Mouse (Mus musculus) layer of hippocampus, postnatal 14 days (tissue): ENCODE measurements at regions not wholly inside any gene's neighbourhood (a gene's known extent, or its start where the extent isn't known, plus 50 kb on each side); places are given as distances from the start of the nearest gene placed in this dataset.
A peak's percentile ranks its signal among the peaks of the same experiment; 100 is the strongest.
"Not testable (repeated sequence)": the region's sequence is repeated elsewhere in the genome, so short reads cannot be mapped to it uniquely, and the experiment has no call there.

Source experiments
- DNase-seq, 2 experiments: peaks; one replicate each; pipeline ENCODE4 v3.0.0; 2021 to 2022; ENCODE audit warnings: low spot score in 2 of 2, mixed read lengths in 1 of 2

DNA sequence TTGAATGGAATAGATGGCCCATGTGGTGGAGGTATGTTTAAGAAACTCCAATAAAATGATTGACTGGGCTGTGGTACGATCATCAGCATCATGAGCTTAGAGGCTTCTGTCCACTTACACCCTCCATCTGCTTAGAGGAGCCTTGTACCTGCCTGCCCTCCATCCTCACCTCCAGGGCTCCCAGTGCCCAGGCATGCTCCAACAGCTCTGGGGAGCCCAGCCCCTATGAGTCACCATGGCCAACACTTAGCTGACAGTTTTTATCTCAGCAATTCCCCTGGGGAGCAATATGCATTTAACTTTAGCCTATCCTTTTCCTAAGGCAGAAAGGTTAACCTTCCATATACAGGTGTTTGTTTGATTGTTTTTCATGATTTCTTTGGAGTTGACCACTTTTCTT lies 174.3 kb upstream of the Plxna2 start:
- DNase-seq, result no peak

DNA sequence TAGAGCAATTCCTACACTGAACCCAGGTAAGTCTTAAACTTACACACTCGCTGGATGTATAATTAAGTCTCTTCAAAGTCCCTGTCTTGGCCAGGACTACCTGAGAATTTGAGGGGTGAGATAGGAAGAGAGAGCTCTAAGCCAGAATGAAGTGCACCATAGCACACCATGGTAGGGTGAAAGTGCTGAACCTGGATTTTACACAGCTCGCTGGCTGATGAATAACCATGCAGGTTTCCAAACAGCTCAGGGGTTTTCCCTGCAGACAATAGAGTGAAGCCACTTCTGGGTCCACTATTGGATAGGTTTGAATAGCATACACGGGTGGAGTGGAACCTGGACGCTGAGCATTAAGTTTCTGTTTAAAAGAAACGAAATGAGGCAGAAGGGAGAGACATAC lies 180.7 kb upstream of the Plxna2 start:
- no peak for DNase-seq

DNA sequence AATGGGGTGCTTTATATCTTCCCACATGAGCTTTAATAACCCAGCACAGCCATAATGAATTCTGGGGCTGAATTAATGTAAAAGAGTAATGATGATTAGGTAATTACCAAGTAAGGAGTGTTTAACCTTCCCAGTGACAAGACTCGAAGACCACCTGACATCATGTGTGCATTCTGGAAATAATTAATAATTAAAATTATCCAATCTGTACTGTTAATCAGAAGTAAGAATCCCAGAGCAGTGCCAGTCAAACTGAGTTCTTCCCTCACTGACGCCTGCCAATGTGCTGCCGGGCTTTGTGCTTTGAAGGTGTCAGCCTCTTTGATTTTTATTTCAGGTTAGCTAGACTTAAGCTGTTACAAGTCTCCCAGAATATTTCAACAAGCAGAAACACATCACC lies 183.0 kb upstream of the Plxna2 start:
- no peak for DNase-seq

DNA sequence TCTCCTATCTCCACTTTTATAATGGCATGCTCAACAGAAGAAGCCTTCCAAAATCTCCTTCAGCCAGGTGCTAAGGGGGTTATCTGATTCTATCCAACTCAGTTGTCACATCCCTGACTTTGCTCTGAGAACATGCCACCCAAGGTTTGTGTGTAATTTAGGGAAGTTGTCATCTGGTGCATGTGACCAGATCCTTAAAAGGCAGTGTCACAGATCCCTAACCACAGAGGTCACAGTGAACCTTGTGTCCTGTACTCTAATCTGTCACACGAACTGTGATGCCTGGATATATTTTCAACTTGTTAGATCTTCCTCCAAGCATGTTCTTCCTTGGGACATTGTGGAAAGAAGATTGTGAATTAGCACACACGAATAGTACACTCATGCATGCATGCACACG lies 189.4 kb upstream of the Plxna2 start:
- no peak for DNase-seq

DNA sequence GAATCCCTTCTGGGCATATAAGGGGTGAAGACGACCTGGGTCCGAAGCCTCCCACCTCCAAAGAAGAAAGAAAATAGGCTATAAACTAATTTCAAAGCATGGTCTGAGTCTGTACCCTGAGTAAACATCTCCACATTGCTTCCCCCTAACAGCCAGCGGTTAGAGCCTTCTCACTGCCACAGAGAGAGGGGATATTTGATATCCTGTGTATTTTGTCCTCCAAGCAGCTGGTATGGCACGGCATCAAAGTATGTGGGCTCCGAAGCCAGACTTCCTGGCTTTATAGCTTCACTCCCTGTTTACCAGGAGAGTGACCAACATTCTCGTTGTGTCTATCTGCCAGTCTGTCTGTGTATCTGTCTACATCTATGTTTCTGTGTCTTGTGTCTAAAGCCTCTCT lies 191.7 kb upstream of the Plxna2 start:
- DNase-seq, result no peak

DNA sequence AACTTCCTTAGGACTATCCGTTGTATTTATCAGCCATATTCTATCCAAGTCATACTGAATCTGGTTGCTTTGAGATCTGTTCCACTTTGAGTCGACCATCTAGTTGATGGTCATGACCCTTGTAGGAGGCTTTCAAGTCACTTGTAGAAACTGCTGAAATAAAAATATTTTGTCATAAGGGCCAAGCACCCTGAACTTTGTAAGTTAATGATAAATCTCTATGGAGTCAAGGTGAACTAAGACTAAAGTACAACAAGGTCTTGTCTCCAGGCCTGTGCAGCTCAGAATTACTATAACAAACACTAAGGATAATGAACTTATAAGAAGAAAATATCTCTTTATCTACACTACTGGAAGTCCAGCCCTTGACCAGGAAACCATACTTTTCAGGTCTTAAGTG lies 193.8 kb upstream of the Plxna2 start:
- no peak for DNase-seq

DNA sequence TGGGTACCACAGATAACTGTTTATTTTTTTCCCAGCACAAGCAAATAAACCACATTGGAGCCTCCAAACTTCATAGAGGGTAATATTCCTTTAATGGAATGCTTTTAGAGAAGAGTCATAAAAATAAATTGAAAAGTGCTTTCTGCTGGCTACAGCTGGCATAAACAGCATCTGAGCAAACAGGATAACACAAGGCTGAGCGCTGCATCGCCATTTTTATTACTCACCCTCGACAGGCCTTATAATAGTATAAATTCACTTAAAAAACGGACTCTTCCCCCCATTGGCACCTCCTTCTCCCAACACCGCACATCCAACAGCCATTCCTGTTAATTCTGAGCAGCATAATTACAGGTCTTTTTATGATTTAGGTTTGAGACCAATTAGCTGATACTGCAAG lies 205.8 kb upstream of the Plxna2 start:
- DNase-seq, result peak in 1 of 2 experiments; percentile 13

DNA sequence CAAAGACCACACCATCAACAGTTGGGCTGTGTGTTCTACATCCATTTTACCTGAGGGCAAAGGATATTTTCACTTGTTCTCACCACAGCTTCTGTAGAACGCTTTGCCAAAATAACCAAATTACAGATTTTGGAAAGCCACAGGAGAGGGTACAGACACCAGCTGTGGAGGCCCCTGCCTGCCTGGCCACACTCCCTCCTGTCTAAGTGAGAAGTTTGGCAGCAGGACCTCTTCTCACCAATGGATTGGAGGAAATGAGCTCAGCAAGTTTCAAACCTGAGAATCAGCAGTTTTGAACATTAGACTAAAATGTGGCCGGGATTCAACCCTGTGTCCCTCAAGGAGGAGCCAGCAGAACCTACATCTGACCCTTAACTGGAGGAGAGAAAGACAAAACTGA lies 206.2 kb upstream of the Plxna2 start:
- DNase-seq, result no peak

DNA sequence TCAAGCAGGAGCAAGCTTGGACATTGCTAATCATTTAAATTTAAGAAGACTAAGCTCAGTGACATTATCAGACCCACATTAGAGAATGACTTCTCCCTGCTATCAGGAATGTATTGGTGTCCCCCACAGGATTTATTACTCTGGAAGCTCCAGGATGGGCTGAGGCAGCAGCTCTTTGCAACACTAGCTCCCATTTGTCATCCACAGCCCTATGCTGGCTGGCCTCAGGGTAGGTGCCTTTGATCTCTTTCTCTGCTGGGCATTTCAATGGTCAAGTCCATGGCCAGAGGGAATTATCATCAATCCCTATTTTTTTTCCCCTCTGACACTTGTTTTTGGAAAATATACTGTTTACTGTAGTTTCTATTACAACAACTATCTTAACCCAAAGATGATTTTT lies 218.7 kb upstream of the Plxna2 start:
- DNase-seq, result no peak

DNA sequence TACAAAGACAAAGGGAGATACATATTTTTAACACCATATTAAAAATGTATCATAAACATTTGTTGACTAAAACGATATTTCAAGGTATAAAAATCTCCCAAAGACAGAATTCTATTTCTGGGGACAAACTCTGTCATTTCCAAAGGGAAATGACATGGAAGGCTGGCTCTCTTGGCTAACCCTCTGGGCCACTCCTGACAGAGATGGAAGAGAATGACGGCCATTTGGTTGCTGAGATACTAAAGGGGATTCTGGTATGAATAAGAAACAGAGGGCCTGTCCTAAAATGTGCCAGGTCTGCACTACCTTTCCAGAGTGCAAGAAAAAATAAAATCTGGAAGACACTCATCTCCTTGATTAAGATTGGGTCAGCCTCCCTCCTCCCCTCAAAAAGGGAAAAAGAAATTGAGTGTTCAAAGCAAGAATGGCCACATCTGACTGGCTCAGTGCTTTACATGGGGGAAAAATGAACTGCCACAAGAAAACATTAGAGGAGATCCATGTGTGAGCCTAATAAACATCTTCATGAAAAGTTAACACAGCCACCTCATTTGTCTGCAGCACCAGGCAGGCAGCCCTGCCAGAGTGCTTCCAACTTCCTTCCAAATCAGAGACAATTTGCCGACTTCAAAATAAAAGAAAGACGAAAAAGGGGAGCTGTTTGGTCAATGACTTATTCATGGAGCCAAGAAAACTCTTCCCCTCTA lies 221.1 kb upstream of the Plxna2 start:
- DNase-seq, result no peak

DNA sequence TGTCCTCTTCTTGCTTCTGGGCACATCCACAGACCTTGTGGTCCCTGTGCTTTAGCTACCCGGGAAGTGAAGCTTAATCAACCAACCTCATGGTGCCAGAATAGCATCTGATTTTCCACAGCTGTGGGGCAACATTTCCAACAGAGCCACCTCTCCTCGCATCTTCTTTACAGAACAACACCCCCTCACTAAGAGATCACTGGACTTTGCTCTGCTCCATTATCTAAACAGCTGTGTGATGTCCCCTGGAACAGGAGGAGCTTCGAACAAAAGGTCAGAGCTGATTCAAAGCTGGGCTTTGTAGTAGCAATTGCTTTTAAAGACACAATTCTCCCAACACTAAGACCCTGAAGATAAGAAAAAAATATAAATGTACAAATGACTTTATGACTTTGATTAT lies 224.3 kb upstream of the Plxna2 start:
- DNase-seq, result no peak

DNA sequence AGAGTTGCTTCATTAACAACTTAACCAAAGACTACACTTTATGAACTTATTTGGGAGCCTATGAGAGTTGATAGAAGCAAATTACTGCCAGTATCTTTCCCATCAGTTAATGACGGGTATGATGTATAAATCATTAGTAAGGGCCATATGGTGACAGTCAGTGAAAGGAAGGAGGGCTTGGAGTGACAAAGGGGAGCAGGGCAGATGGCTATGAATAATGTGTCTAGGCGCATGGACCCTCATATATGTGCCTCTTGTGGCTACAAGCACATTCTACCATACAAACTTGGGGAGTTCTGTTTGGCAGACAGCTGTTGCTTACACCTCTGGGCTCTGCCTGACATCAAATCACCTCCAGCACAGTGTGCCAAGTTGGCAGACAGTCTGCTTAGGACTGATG lies 227.8 kb upstream of the Plxna2 start:
- DNase-seq, result no peak

DNA sequence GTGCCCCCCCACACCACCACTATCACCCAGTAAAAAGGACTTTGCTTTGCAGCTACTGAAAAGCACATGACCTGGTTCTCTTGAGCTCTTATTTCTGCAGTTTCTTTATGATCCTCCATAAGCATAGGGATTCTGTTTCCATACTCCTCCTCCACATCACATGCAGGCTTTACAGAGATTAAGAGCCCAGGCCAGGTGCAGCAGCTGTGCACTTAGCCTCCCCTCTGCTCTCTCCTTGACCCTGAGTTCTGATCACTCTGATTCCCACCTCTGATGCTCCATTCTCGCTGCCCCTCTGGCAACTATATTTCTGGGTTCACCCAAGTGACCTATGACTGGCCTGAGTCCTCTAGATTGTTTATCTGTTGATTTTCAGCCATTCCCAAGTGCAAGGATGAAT lies 239.9 kb upstream of the Plxna2 start:
- no peak for DNase-seq

DNA sequence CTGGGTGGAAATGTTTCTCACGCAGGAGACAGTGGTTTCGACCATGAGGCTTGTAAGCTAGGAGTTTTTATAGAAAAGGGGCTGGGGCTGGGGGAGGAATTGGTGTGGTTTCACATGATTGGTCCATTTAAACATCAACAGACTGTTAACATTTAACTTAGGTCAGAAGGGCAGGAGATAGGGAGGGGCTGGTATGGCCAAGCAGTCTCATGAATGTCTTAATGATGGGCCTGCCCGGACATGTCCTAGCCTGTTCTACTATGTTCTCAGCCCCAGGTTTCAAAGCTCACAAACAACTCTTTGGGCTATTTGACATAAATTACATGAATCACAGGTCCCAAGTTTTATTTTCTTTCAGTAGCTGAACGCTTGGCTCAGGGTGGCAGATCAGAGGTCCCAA lies 244.5 kb upstream of the Plxna2 start:
- not testable (repeated sequence) for DNase-seq

DNA sequence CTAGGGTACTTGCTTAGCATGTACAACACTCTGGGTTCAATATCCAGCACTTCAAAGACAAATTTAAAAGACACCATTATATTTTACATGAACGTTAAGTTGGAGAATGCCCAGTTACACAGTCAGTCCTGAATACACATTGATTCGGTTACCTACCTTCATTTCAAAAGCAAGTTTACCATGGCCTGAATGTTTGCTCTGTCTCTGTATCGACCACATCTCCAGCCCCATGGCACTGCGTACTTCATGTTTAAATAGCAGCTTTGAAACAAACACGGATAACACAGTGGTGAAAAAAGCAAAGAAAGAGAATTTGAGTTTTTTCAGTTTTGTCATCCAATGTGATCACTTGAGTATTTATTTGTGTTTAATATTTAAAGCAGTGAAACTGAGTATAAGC lies 254.1 kb upstream of the Plxna2 start:
- no peak for DNase-seq

DNA sequence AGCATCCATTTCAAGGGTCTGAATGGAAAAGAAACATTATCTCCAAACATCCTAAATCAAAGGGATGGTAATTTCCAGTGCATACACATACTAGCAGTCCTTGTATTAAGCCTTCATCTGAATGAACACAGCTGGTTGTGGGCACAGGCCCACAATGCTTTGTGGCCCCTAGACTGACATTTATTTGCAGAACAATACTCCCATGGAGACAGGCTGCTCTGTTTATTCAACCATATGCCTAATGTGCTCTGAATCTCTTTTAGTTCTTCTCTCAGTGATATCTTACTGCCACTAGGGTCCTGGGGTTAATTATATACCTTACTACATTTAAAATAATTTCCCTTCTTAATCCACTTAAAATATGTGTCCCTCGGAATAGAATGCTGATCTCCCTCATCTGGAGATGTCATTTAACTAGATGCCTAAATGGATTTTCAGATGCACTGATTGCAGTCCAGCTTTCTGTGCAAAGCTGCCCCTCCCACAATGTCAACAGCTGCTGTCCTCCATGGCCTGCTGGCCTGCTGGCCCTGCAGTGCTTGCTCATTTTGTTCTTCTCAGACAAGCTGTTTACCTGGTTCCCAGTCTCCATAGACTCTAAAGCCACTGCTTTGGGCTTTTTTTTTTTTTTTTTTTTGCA lies 254.8 kb upstream of the Plxna2 start:
- DNase-seq, result peak in 1 of 2 experiments; percentile 5

DNA sequence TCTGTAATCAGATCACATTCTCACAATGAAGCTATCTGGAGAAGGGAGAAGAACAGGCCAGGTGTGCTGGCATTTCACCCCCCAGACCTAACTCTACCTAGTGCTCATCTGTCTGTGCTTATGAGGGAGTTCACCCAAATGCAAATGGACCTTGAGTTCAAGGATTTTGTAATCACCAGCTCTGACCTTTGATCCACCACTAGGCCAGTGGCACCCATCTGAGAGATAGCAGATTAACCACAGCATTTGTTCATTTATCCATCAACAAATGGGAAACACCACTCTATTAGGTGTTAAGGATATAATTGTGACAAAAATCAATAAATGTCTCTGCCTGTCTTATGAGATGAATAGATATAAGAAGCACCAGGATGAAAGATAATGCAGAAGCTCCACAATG lies 255.7 kb upstream of the Plxna2 start:
- no peak for DNase-seq

DNA sequence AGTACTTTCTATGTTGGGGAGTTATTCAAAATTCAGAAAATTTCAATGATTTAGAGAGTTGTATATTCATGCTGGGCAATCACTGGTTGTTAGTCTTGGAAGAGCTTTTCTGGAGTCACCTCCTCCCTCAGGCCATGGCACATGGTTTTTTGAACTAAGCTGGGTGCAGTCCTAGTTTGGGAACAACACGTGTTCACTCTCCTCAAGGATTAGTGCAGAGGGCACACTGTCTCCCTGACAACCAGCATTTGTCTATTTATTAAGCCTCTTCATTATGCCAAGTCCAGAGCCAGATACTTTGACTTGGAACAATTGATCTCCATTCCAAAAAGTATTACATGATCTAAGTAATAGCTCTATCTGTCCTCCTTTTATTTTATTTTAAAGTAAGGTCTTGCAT lies 256.7 kb upstream of the Plxna2 start:
- DNase-seq, result peak in 1 of 2 experiments; percentile 22

DNA sequence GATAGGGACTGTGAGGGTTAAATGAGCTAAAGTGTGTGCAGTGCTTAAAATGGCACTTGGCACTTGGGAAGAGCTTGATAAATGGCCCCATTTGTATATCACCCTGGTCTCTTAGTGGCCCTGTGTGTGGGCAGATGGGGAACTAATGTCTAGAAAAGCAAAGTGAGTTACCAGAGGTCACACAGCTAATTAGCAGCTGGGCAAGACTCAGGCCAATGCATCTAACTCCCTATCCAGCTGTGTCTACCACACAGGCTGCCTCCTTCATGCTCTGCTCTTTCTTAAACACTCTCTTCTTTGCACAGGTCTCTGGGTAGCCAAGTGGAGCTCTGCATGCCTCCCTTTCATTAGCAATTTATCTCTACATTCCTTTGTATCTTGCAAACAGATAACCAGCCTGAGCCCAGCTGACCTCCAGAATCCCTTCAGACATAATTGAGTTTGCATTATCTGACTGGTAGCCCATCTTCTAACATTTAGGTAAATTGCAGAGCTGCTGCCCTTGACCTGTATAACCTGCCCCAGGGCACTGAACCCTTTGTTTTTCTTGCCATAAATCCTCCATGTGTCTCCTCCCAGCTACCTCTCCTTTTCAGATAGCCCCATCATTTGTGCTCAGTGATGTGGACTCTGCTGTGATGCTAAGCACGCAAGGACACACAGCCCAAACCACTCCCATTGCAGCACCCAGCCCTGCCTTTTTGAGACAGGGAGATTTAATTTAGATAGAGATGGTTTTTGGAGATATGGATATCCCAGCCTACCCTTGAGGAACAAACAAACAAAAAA lies 263.5 kb upstream of the Plxna2 start:
- DNase-seq, result no peak

DNA sequence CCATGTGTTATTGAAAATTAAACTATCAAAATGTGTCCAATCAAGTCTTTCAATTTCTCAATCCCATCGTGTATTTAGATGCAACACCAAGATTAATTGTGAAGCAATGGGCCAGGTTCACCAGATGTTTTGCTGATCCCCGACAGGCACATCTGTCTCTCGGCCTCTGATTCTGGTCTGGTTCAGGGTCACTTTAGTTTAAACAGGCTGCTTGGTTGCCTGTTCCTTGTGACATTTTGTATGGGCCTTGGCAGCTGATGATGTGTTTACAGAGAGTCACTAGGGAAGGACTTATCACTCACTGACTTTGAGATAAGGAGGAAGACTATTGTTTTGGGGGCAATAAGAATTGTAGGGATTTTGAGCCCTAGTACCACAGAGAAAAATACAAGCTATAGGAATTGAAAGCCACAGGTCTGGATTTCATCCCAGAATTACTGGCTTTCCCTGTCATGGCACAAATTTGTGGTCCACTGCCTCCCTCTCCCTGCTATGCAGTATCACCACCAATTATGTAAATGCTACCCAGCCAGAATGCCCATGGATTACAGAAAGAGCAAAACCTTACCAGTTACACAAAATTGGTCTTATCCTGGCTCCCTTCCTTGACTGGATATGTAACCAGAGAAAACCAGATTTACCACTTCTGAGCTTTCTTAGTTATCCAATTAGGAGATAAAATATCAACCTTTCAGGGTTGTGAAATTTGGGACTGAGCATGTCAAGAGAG lies 272.5 kb upstream of the Plxna2 start:
- no peak for DNase-seq

DNA sequence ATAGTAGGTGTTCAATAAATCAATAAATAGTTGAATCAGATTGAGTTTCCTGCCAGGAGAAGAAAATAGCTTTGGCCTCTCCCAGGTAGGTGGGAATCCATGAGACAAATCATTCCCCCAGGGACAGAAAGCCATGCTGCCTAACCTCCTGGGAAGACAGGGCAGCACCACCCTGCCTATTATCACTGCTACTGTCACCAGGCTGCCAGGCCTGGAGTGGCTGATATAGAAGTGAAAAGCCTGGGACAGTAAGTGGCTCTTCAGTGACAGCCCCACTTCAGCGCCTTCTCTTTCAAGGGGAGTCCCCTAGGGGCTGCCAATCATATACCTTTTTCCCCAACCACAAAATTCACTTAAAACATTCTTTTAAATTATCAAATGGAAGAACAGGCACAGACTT lies 275.4 kb upstream of the Plxna2 start:
- no peak for DNase-seq

DNA sequence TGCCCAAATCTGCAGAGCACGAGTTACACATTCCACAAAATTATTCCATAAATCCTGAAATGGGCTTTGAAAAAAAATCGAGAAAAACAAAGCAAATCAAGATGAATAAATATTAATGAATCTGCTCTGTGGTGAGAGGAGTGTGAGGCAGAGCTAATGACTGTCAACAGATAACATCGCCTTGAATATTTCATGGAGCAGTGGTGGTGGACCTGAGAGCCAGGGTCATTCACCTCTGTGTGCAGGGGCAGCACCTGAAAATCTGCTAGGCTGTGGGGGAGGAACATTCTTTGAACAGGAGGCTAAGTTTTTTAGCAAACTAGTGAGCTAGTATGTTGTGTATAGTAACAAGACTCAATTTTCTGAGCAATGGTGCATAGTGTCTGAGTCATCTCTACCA lies 276.3 kb upstream of the Plxna2 start:
- DNase-seq, result no peak
